Mouse (Mus musculus) lung, adult 2 months (tissue): ENCODE results near the gene Ccdc34. TPM values are rescaled to one million over a fixed set of nuclear protein-coding genes. Genes with fewer than 3 reads are reported as not detected.
A peak's percentile ranks its signal among the peaks of the same experiment; 100 is the strongest.

Experiments
- DNase-seq: peaks from one replicate; pipeline ENCODE4 v3.0.0; 2022
- H3K4me1 ChIP-seq: fragments of 200-500 bp; 2 replicates; pipeline ENCODE4 v1.6.1; 2011; ENCODE audit warnings: low read length; ENCODE audit not compliant: control insufficient read depth, insufficient read depth
- H3K4me3 ChIP-seq: fragments of 200-500 bp; replicated peaks from 2 replicates; pipeline ENCODE3; 2011; ENCODE audit warnings: low read depth, mild to moderate bottlenecking, control low read depth, low read length; ENCODE audit errors: extremely low read depth
- CTCF ChIP-seq: fragments of 200-500 bp; IDR thresholded peaks from 2 replicates; pipeline ENCODE4 v1.5.1; 2011; ENCODE audit warnings: mild to moderate bottlenecking, low read length, control low read depth; ENCODE audit not compliant: insufficient read depth
- POLR2A ChIP-seq: fragments of 200-500 bp; IDR thresholded peaks from 2 replicates; pipeline ENCODE4 v1.6.1; 2011; ENCODE audit warnings: low read depth, mild to moderate bottlenecking, control low read depth, low read length, borderline replicate concordance; ENCODE audit errors: extremely low read depth
- WGBS: fragments of 180-500 bp; shearing (Covaris S2); methylation state at CpG from one replicate; pipeline ENCODE4 v1.1.7; 2018; 5-methylcytosine and 5-hydroxymethylcytosine counted together
- polyA plus RNA-seq: library from polyadenylated mRNA; depleted of rRNA; stranded (reverse); fragments of >200 nt; gene quantifications from 2 replicates; pipeline ENCODE4 v1.2.3, GENCODE M21; 2012

The Ccdc34 gene
- polyA plus RNA-seq, 1 experiment, result 3.9 TPM

- WGBS, result 72% methylated on average over 13 of the region's 13 CpGs
- H3K4me3 ChIP-seq, result no peak overlapping the region
- TF ChIP-seq POLR2A (no peak), CTCF (no peak)
- DNase-seq, result no peak
- H3K4me1 ChIP-seq, result no peaks in the 10 kb centered on the region
Measured at GRCm38 (mm10) chr2:110202716-110203497, 185.3 kb downstream of the Ccdc34 start.

GRCm38 (mm10) chr2:110204169-110204568 lies 186.6 kb downstream of the Ccdc34 start:
- TF ChIP-seq POLR2A (no peak), CTCF (no peak)
- 55% methylated on average over 4 of the region's 4 CpGs for WGBS

GRCm38 (mm10) chr2:110204705-110205318 lies 187.2 kb downstream of the Ccdc34 start:
- peak; percentile 49 for DNase-seq
- WGBS, result 12% methylated on average over 14 of the region's 14 CpGs
- no peak overlapping the region for H3K4me3 ChIP-seq
- no peaks in the 10 kb centered on the region for H3K4me1 ChIP-seq
- no peak for TF ChIP-seq POLR2A
- TF ChIP-seq CTCF, result peak; percentile 92

More at GRCm38 (mm10) chr2:110204169-110204568, 186.6 kb downstream of the Ccdc34 start:
- Histone ChIP-seq H3K4me1 (no peaks in the 10 kb centered on the region), H3K4me3 (no peak overlapping the region)
- DNase-seq, result no peak

DNA sequence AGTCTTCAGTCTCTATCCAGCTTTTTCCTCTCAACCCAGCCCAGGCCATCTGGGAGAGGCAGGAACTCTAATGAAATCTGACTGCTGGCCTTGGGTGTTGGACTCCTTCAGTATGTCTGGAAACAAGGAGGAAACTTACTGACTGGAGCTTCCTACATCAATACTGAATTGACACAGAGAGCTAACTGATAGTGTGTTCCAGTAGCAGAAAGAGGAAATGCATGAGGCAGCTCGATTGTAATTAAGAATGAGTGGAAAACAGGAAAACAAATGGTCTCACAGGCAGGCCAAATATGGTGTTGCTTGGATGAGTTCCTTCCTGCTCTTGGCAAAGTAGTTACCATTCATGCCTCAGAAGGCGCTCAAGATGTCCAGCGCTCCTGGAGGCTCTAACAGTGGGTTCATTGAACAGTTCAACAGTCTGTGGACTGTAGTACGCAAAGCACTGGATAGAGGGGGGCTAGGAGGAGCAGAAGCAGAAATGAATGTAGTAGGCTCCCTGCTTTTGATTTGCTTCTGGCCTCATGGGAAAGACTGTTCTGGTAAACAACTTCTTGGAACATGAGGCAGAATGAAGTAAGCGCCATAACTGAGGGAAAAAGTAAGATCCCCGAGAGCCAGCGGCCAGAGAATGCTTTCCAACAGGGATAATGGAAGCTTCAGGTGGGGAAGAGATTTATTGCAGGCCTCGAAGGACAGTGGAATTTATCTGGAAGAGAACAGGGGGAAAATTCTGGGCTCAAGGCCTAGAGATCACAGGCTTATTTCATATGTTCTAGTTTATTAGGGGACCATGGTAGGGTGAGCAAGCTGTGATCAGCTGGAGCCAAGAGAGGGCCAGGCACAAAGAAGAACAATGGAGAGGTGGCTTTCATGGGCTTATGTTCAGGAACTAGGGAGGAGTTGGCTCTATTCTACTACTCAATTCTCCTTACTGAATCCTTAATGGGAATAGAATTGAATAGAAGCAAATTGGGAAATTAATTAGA lies 193.2 kb downstream of the Ccdc34 start:
- no peak for DNase-seq
- no peak overlapping the region for H3K4me3 ChIP-seq
- TF ChIP-seq CTCF (no peak), POLR2A (no peak)
- WGBS, result 58% methylated on average over 8 of the region's 8 CpGs
- H3K4me1 ChIP-seq, result no peaks in the 10 kb centered on the region; the same call in 1 of the 2 replicates

DNA sequence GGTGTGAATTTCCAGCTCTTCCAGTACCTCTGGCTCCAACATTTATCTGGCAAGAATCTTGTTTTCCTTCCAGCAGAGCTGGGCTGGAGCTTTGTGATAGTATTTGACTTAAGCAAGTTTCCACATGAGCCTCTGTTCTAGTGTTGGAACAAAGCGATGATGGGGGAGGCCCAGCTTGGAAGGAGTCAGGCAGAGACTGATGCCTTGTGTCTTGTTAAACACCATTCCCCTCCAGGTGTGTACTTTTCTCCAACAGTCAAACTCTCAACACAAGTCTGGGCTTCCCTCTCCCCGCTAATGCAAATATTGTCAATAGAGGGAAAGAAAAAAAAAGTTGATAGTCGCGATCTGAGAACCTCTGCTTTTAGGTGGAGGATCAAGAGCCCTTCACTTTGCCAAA lies 196.7 kb downstream of the Ccdc34 start:
- Histone ChIP-seq H3K4me3 (no peak overlapping the region), H3K4me1 (no peaks in the 10 kb centered on the region; the same call in 1 of the 2 replicates)
- 62% methylated on average over 4 of the region's 4 CpGs for WGBS
- no peak for DNase-seq
- TF ChIP-seq CTCF (no peak), POLR2A (no peak)

DNA sequence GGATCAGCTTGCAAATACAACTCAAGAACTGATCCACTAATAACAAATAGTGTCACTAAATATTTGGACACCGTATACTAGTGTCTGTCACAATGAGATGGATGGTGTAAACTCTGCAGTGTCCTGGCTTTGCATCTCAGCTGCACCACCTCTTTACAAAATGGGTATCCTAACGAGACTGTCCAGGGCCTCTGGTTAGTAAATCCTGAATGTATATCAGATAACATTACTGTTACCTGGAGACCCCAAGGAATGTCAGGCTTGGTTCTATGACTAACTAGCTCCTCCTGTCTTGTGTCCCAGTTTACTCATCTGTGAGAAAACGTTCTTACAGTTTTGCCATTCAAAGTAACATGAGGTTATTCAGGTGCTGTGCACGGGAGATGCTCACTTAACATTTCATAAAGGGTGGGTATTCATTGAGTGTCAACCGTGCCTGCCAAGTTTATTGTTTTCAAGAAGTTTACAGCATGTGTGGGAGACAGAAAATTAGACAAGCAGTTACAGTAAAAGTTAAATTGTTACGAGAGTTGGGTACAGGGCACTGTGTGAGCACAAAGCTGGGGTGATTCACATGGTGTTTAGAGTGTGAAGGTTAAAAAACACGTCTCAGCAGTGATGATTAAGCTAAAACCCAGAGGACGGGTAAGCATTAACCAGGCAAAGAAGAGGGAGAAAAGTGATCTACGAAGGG lies 197.5 kb downstream of the Ccdc34 start:
- Histone ChIP-seq H3K4me3 (no peak overlapping the region), H3K4me1 (no peaks in the 10 kb centered on the region; the same call in 1 of the 2 replicates)
- WGBS, result 58% methylated on average over 9 of the region's 9 CpGs
- DNase-seq, result no peak
- TF ChIP-seq POLR2A (no peak), CTCF (no peak)

DNA sequence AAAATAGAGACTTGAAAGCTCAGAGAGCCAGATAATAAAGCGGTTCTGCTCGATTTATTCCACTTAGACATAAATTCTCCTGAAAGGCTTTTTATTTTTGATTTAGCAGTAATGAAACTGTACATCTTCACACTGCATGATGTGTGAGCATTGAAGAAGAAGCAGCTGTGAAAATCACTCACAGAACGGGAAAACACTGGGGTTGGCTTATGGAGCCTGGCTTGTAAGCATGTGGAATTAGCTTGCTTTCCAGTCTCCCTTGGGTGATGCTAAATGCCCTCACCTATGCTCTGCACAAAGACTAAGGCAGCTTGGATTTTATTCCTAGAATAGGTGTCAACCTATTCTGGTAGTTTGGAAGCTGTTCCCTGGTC lies 198.1 kb downstream of the Ccdc34 start:
- no peak for DNase-seq
- 77% methylated on average over 3 of the region's 3 CpGs for WGBS
- H3K4me1 ChIP-seq, result no peaks in the 10 kb centered on the region; the same call in 1 of the 2 replicates
- H3K4me3 ChIP-seq, result no peak overlapping the region
- TF ChIP-seq CTCF, result no peak
- no peak for TF ChIP-seq POLR2A

GRCm38 (mm10) chr2:110220492-110220891 lies 202.9 kb downstream of the Ccdc34 start:
- H3K4me1 ChIP-seq, result no peaks in the 10 kb centered on the region
- DNase-seq, result no peak
- no peak for TF ChIP-seq CTCF
- no peak for TF ChIP-seq POLR2A
- no peak overlapping the region for H3K4me3 ChIP-seq
- whole genome bisulfite sequencing, result 68% methylated on average over 1 of the region's 1 CpGs
